Mouse (Mus musculus) adrenal gland, postnatal 0 days (tissue): ENCODE measurements around the gene Ccl11. TPM values are rescaled to one million over a fixed set of nuclear protein-coding genes. Genes with fewer than 3 reads are reported as not detected.

Source experiments
- polyA plus RNA-seq: library from polyadenylated mRNA; unstranded; fragments of >200 nt; fragmentation: Nextera tagmentation; extraction: Ambion mirVana; gene quantifications from 2 replicates; pipeline ENCODE4 v1.2.1, GENCODE M21; 2015

Gene Ccl11
- polyA plus RNA-seq: 2.6 and 2.9 TPM in 2 replicates

GRCm38 (mm10) chr11:82057646-82058045 lies at the start of gene Ccl11:
Ccl11 (plus strand) TSS chr11:82057823.

GRCm38 (mm10) chr11:82035356-82035755 lies 22.3 kb upstream of the Ccl11 start, which contains the start of gene Ccl2:
Ccl2 (plus strand) TSS chr11:82035571.

GRCm38 (mm10) chr11:82038535-82038934 lies 19.1 kb upstream of the Ccl11 start, which contains the start of gene Gm17268:
Gm17268 (minus strand) TSS chr11:82038562.

GRCm38 (mm10) chr11:82045471-82045870 lies 12.2 kb upstream of the Ccl11 start, which contains the start of gene Ccl7:
Ccl7 (plus strand) TSS chr11:82045712.

GRCm38 (mm10) chr11:82101529-82101928 lies 43.9 kb downstream of the Ccl11 start, which contains the start of gene Ccl12:
Ccl12 (plus strand) TSS chr11:82101845.

Other genes starting within 250 kb of the Ccl11 start
- 0.03 TPM in 1 of 2 replicates, not detected in the other for gene 5530401A14Rik, start 197.2 kb upstream of the Ccl11 start, polyA plus RNA-seq
- gene Asic2, start 89.4 kb upstream of the Ccl11 start, polyA plus RNA-seq: 2.1 and 6.5 TPM in 2 replicates
- 8.3 and 14.3 TPM in 2 replicates for gene Ccl2, start 22.3 kb upstream of the Ccl11 start, polyA plus RNA-seq
- not detected in 2 replicates for gene Gm17268, start 19.3 kb upstream of the Ccl11 start, polyA plus RNA-seq
- 2.5 and 3.2 TPM in 2 replicates for gene Ccl7, start 12.1 kb upstream of the Ccl11 start, polyA plus RNA-seq
- 4.9 and 6.8 TPM in 2 replicates for gene Ccl12, start 44.0 kb downstream of the Ccl11 start, polyA plus RNA-seq
- gene Ccl8, start 57.4 kb downstream of the Ccl11 start, polyA plus RNA-seq: 0.48 and 2.7 TPM in 2 replicates
- not detected in 2 replicates for gene Ccl1, start 247.9 kb downstream of the Ccl11 start, polyA plus RNA-seq